Comparison of ENCODE assay signal across 12 mouse cellular contexts in the genomic region with DNA sequence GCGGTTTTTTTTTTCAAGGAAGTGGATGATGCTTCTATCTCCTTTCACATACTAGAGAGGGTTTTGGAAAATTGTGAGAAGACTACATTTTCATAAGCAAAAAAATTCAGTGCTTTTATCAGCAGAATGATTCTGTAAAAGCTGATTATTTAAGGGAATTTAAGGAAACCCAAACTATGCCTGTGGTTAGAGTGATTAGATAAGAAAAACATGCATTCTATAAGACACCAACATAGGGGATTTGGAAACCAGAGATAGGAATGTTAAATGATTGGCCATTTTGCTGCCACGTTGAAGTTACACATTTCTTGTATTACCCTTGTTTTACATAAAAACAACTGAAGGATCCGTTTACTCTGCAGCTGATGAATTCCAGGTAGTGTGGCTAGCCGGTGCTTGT. TPM values are rescaled to one million over a fixed set of nuclear protein-coding genes. Genes with fewer than 3 reads are reported as not detected.
DNase-seq lines count a peak whose midpoint lies in the region; ATAC-seq and TF ChIP-seq lines count a peak whose summit lies in the region.
"Had no signal": no experiment of that assay in that cellular context is flagged by ENCODE, and none has a peak within 500 bp of the region (broad histone marks: within the 10 kb centered on the region; RNA-seq: fewer than 3 reads in every experiment).

No protein-coding gene starts in this region.

- no peaks in the 10 kb centered on the region for H3K27me3 ChIP-seq in forebrain, embryonic 10.5 days (ENCODE audit: poor library complexity, severe bottlenecking)
- no peaks in the 10 kb centered on the region for H3K27me3 ChIP-seq in forebrain, embryonic 16.5 days (replicated peaks; ENCODE audit: control insufficient read depth, insufficient read depth, low read length)
- no peaks in the 10 kb centered on the region for H3K27me3 ChIP-seq in kidney, embryonic 16.5 days (ENCODE audit: insufficient read depth, low read length)
- no peaks in the 10 kb centered on the region for H3K27me3 ChIP-seq in CH12.LX (replicated peaks)
- H3K27me3 ChIP-seq in limb, embryonic 10.5 days (ENCODE audit: low read depth, poor library complexity, severe bottlenecking) = no peaks in the 10 kb centered on the region
- H3K27me3 ChIP-seq: midbrain, embryonic 13.5 days had no signal

- H3K27ac ChIP-seq in forebrain, embryonic 10.5 days = no peak overlapping the region
- no peak overlapping the region for H3K27ac ChIP-seq in forebrain, embryonic 16.5 days (ENCODE audit: low read length)
- H3K27ac ChIP-seq in kidney, embryonic 16.5 days (ENCODE audit: low read length) = no peak overlapping the region
- no peak overlapping the region for H3K27ac ChIP-seq in CH12.LX (ENCODE audit: insufficient read depth, low read depth)
- no peak overlapping the region; the same call in 1 of the 2 replicates for H3K27ac ChIP-seq in limb, embryonic 10.5 days
- H3K27ac ChIP-seq: left cerebral cortex, adult 2 months; midbrain, embryonic 13.5 days had no signal

- ATAC-seq in forebrain, embryonic 16.5 days = no peak
- ATAC-seq in kidney, embryonic 16.5 days (ENCODE audit: low FRiP score, low TSS enrichment) = no peak
- ATAC-seq: midbrain, embryonic 13.5 days had no signal

- intact Hi-C loops in left cerebral cortex, postnatal 25 days (cut with DNase I) = loop anchor here (5.0 kb wide), 1 partner anchor 159 kb away; no protein-coding TSS in a partner anchor

- peak overlapping the region; percentile 95 for H3K4me3 ChIP-seq in forebrain, embryonic 10.5 days
- no peak overlapping the region for H3K4me3 ChIP-seq in forebrain, embryonic 16.5 days (replicated peaks; ENCODE audit: low read length)
- no peak overlapping the region for H3K4me3 ChIP-seq in kidney, embryonic 16.5 days (ENCODE audit: low read length)
- peak overlapping the region in 2 of 3 experiments; percentile 83 to 91 for H3K4me3 ChIP-seq in CH12.LX (replicated peaks in 1 of 3; ENCODE audit: low read depth in 2 of 3, low read length in 2 of 3, poor library complexity in 1 of 3)
- peak overlapping the region; percentile 97 for H3K4me3 ChIP-seq in limb, embryonic 10.5 days

- no peak for TF ChIP-seq EP300 in CH12.LX (IDR thresholded peaks at IDR 0.05; ENCODE audit: low read length)

- in situ Hi-C loops in CH12.LX (cut with MboI; ENCODE audit: low pct_ligation_motif_present, low pct_unique_long_range_greater_than_20kb, low sequenced_read_pairs) = no loop called here

- H3K4me2 ChIP-seq in forebrain, embryonic 16.5 days (ENCODE audit: low read length) = no peak overlapping the region
- H3K4me2 ChIP-seq in kidney, embryonic 16.5 days (replicated peaks; ENCODE audit: low read depth, low read length) = 0 out of 2 replicates have a peak overlapping the region, but pooled peaks have one; percentile 18
- H3K4me2 ChIP-seq in CH12.LX (ENCODE audit: insufficient read depth, low read depth, poor library complexity, severe bottlenecking) = no peak overlapping the region

- no peak for TF ChIP-seq RAD21 in CH12.LX (IDR thresholded peaks at IDR 0.05; ENCODE audit: low read depth, low read length)

- 56% methylated on average over 4 of the region's 4 CpGs for WGBS in forebrain, embryonic 10.5 days
- WGBS in forebrain, embryonic 16.5 days = 56% methylated on average over 4 of the region's 4 CpGs
- WGBS in kidney, embryonic 16.5 days = 46% methylated on average over 4 of the region's 4 CpGs
- 42% methylated on average over 4 of the region's 4 CpGs for WGBS in limb, embryonic 10.5 days

- peaks cover 54% of the 10 kb centered on the region for H3K79me2 ChIP-seq in CH12.LX (replicated peaks; ENCODE audit: control insufficient read depth, extremely low read depth, insufficient read depth, poor library complexity, severe bottlenecking)

- no peaks in the 10 kb centered on the region for H3K9me3 ChIP-seq in forebrain, embryonic 10.5 days
- no peaks in the 10 kb centered on the region for H3K9me3 ChIP-seq in forebrain, embryonic 16.5 days (ENCODE audit: control insufficient read depth, low read length)
- no peaks in the 10 kb centered on the region for H3K9me3 ChIP-seq in kidney, embryonic 16.5 days (ENCODE audit: low read length)
- H3K9me3 ChIP-seq in CH12.LX (replicated peaks; ENCODE audit: low read length) = no peaks in the 10 kb centered on the region
- H3K9me3 ChIP-seq in limb, embryonic 10.5 days (replicated peaks) = no peaks in the 10 kb centered on the region
- H3K9me3 ChIP-seq: midbrain, embryonic 13.5 days had no signal

- H3K9ac ChIP-seq in forebrain, embryonic 16.5 days (replicated peaks; ENCODE audit: low read depth, low read length) = no peak overlapping the region
- H3K9ac ChIP-seq in kidney, embryonic 16.5 days (replicated peaks; ENCODE audit: low read length) = no peak overlapping the region
- no peak overlapping the region; the same call in 1 of the 2 replicates for H3K9ac ChIP-seq in CH12.LX (ENCODE audit: insufficient read depth, low read depth)

- no peaks in the 10 kb centered on the region for H3K36me3 ChIP-seq in forebrain, embryonic 10.5 days (replicated peaks)
- H3K36me3 ChIP-seq in forebrain, embryonic 16.5 days (ENCODE audit: control insufficient read depth, insufficient read depth) = no peaks in the 10 kb centered on the region
- H3K36me3 ChIP-seq in kidney, embryonic 16.5 days (ENCODE audit: insufficient read depth, low read length) = no peaks in the 10 kb centered on the region
- H3K36me3 ChIP-seq in CH12.LX (replicated peaks in 1 of 2; ENCODE audit: control insufficient read depth in 1 of 2, insufficient read depth in 1 of 2, low read length in 1 of 2) = peaks cover 0 to 8% of the 10 kb centered on the region in 2 experiments
- no peaks in the 10 kb centered on the region for H3K36me3 ChIP-seq in limb, embryonic 10.5 days
- H3K36me3 ChIP-seq: midbrain, embryonic 13.5 days had no signal

- peaks cover 31% of the 10 kb centered on the region for H3K4me1 ChIP-seq in forebrain, embryonic 10.5 days
- H3K4me1 ChIP-seq in forebrain, embryonic 16.5 days (replicated peaks; ENCODE audit: control insufficient read depth, insufficient read depth, low read length) = peaks cover 12% of the 10 kb centered on the region
- H3K4me1 ChIP-seq in kidney, embryonic 16.5 days (ENCODE audit: insufficient read depth, low read length) = peaks cover 21% of the 10 kb centered on the region
- peaks cover 1 to 37% of the 10 kb centered on the region in 2 experiments; a peak in 2 of 4 replicates for H3K4me1 ChIP-seq in CH12.LX (ENCODE audit: control insufficient read depth in 1 of 2, insufficient read depth in 2 of 2)
- H3K4me1 ChIP-seq in limb, embryonic 10.5 days = peaks cover 28% of the 10 kb centered on the region

- dilution Hi-C loops in CH12.LX (cut with MboI; ENCODE audit: extremely low pct_ligation_motif_present, extremely low pct_unique_long_range_greater_than_20kb, low sequenced_read_pairs) = no loop called here

- TF ChIP-seq POLR2A in CH12.LX (IDR thresholded peaks at IDR 0.05; ENCODE audit: low read depth, low read length) = no peak

- DNase-seq in forebrain, embryonic 10.5 days (ENCODE audit: extremely low spot score, low spot score) = no peak
- DNase-seq in kidney, adult 8-10 months = no peak
- no peak for DNase-seq in CH12.LX (ENCODE audit: extremely low read depth)
- no peak for DNase-seq in limb, embryonic 10.5 days (ENCODE audit: low spot score)
- no peak for DNase-seq in left cerebral cortex, postnatal 25 days (ENCODE audit: low spot score in 2 of 2)
- DNase-seq in spleen, postnatal 4 days (ENCODE audit: low spot score in 2 of 2) = no peak
- DNase-seq: cerebellum, postnatal 10 days; kidney, postnatal 25 days had no signal

- TF ChIP-seq CTCF in CH12.LX (conservative IDR thresholded peaks at IDR 0.05 in 1 of 2, IDR thresholded peaks at IDR 0.05 in 1 of 2; ENCODE audit: low read depth in 2 of 2, low read length in 2 of 2) = no peak

TF ChIP-seq in CH12.LX, 34 proteins besides CTCF, POLR2A, EP300 and RAD21:
- TF ChIP-seq TCF12 (IDR thresholded peaks at IDR 0.05; ENCODE audit: low read depth, low read length) (no peak), HCFC1 (IDR thresholded peaks at IDR 0.05; ENCODE audit: low read depth, low read length) (no peak), MYC (IDR thresholded peaks at IDR 0.05; ENCODE audit: low read depth, low read length) (no peak), USF2 (conservative IDR thresholded peaks at IDR 0.05; ENCODE audit: low read depth, low read length) (no peak), CHD2 (IDR thresholded peaks at IDR 0.05; ENCODE audit: low read length) (no peak), ZKSCAN1 (IDR thresholded peaks at IDR 0.05; ENCODE audit: borderline replicate concordance, low read depth, low read length) (no peak), NRF1 (IDR thresholded peaks at IDR 0.05; ENCODE audit: low read depth, low read length) (no peak), BHLHE40 (IDR thresholded peaks at IDR 0.05; ENCODE audit: low read depth, low read length) (no peak), RCOR1 (conservative IDR thresholded peaks at IDR 0.05; ENCODE audit: low read depth, low read length) (no peak), USF1 (IDR thresholded peaks at IDR 0.05; ENCODE audit: low read depth, low read length) (no peak), MXI1 (IDR thresholded peaks at IDR 0.05; ENCODE audit: low read depth, low read length) (no peak)

RNA-seq across cellular contexts. Expression of gene Eml4, which starts 2.7 kb away (rescaled TPM):
- polyA plus RNA-seq in forebrain, embryonic 10.5 days (2016; fragmentation: Nextera tagmentation; extraction: Ambion mirVana) = 40.6 and 41.6 TPM in 2 replicates
- 31.7 and 33.9 TPM in 2 replicates for polyA plus RNA-seq in forebrain, embryonic 16.5 days (2015; fragmentation: Nextera tagmentation; extraction: Ambion mirVana)
- polyA plus RNA-seq in kidney, embryonic 16.5 days (2015; fragmentation: Nextera tagmentation; extraction: Ambion mirVana) = 34.4 and 36.2 TPM in 2 replicates
- total RNA-seq in CH12.LX (2012; rRNA removed) (38.2 and 43.7 TPM in 2 replicates), CH12.LX (2014; rRNA removed) (75.6 and 75.9 TPM in 2 replicates)
- 58.6 and 60.1 TPM in 2 replicates for polyA plus RNA-seq in CH12.LX (2012; ENCODE audit: insufficient read length, low read depth)
- 71.6 and 72.3 TPM in 2 replicates for polyA plus RNA-seq in limb, embryonic 10.5 days (2016; fragmentation: Nextera tagmentation; extraction: Ambion mirVana)
- 10 to 100 TPM; 24.1 to 25.1 TPM for total RNA-seq in left cerebral cortex, postnatal 25 days (2021)

Comparison
In these comparisons a context has a peak if more than half of its experiments do, and no peak if none do; other contexts are left out.
1. H3K4me3 ChIP-seq: peak in forebrain, embryonic 10.5 days (single experiment), CH12.LX (2 of 3) and limb, embryonic 10.5 days (single experiment); none in forebrain, embryonic 16.5 days (single experiment) and kidney, embryonic 16.5 days (single experiment).